29 mouse cellular contexts compared by ENCODE assay signal in genomic region chr10:74147966-74148365, GRCm38 (mm10).
A peak's percentile ranks its signal among the peaks of the same experiment; 100 is the strongest.
DNase-seq lines count a peak whose midpoint lies in the region; ATAC-seq and TF ChIP-seq lines count a peak whose summit lies in the region.
"Had no signal": no experiment of that assay in that cellular context is flagged by ENCODE, and none has a peak within 500 bp of the region (broad histone marks: within the 10 kb centered on the region; RNA-seq: fewer than 3 reads in every experiment).

No protein-coding gene starts in this region.

- H3K4me3 ChIP-seq in myocyte: no peak overlapping the region
- no peak overlapping the region for H3K4me3 ChIP-seq in midbrain, embryonic 14.5 days (replicated peaks; ENCODE audit: low read depth, low read length)
- H3K4me3 ChIP-seq: embryonic facial prominence, embryonic 10.5 days; embryonic facial prominence, embryonic 13.5 days; forebrain, embryonic 10.5 days; forebrain, embryonic 13.5 days; gastrocnemius, adult 2 months; hindbrain, embryonic 12.5 days; hindbrain, embryonic 15.5 days had no signal

- H3K36me3 ChIP-seq in myocyte (ENCODE audit: control insufficient read depth, insufficient read depth): no peaks in the 10 kb centered on the region
- no peaks in the 10 kb centered on the region for H3K36me3 ChIP-seq in midbrain, embryonic 14.5 days (ENCODE audit: control insufficient read depth, insufficient read depth, low read length)
- H3K36me3 ChIP-seq: embryonic facial prominence, embryonic 10.5 days; embryonic facial prominence, embryonic 13.5 days; forebrain, embryonic 10.5 days; hindbrain, embryonic 12.5 days; hindbrain, embryonic 15.5 days had no signal

- no peaks in the 10 kb centered on the region for H3K4me1 ChIP-seq in midbrain, embryonic 14.5 days (ENCODE audit: control insufficient read depth, insufficient read depth, low read length)
- H3K4me1 ChIP-seq: embryonic facial prominence, embryonic 10.5 days; embryonic facial prominence, embryonic 13.5 days; forebrain, embryonic 10.5 days; forebrain, embryonic 13.5 days; hindbrain, embryonic 12.5 days; hindbrain, embryonic 15.5 days had no signal

- H3K4me2 ChIP-seq in myocyte (ENCODE audit: low read depth): peak overlapping the region; percentile 33
- no peak overlapping the region for H3K4me2 ChIP-seq in midbrain, embryonic 14.5 days (ENCODE audit: low read length)
- H3K4me2 ChIP-seq: embryonic facial prominence, embryonic 13.5 days; forebrain, embryonic 13.5 days; heart, embryonic 11.5 days; hindbrain, embryonic 12.5 days; hindbrain, embryonic 15.5 days had no signal

- no peak overlapping the region for H3ac ChIP-seq in myocyte (ENCODE audit: control insufficient read depth, insufficient read length)

- no peak overlapping the region for H3K27ac ChIP-seq in midbrain, embryonic 14.5 days (replicated peaks; ENCODE audit: low read depth, low read length)
- H3K27ac ChIP-seq: embryonic facial prominence, embryonic 10.5 days; embryonic facial prominence, embryonic 13.5 days; forebrain, embryonic 10.5 days; forebrain, embryonic 13.5 days; gastrocnemius, adult 2 months; hindbrain, embryonic 12.5 days; hindbrain, embryonic 15.5 days had no signal

- H3K9ac ChIP-seq in midbrain, embryonic 14.5 days (replicated peaks; ENCODE audit: low read length): no peak overlapping the region
- H3K9ac ChIP-seq: embryonic facial prominence, embryonic 13.5 days; forebrain, embryonic 13.5 days; hindbrain, embryonic 12.5 days; hindbrain, embryonic 15.5 days had no signal

- DNase-seq in frontal cortex, postnatal 10 days (ENCODE audit: low spot score in 2 of 2): no peak
- peak; percentile 38 for DNase-seq in right cerebral cortex, adult 18-20 months
- no peak for DNase-seq in right cerebral cortex, postnatal 4 days
- DNase-seq in Muller cell, postnatal 12 days (ENCODE audit: inconsistent ontology term): peak; percentile 77
- no peak for DNase-seq in midbrain, embryonic 14.5 days
- no peak for DNase-seq in cerebellum, adult 9-11 months
- DNase-seq: adrenal gland, postnatal 10 days; adrenal gland, postnatal 36 days; cerebellum, adult 11 months; cerebellum, adult 2 months; cerebellum, postnatal 10 days; cerebellum, postnatal 36 days; embryo, embryonic 11 days; gastrocnemius, adult 2 months; gastrocnemius, postnatal 14 days; heart, adult 11 months had no signal

- no peaks in the 10 kb centered on the region for H3K9me3 ChIP-seq in midbrain, embryonic 14.5 days (ENCODE audit: control insufficient read depth, low read length)
- H3K9me3 ChIP-seq: embryonic facial prominence, embryonic 10.5 days; embryonic facial prominence, embryonic 13.5 days; forebrain, embryonic 10.5 days; forebrain, embryonic 13.5 days; hindbrain, embryonic 12.5 days; hindbrain, embryonic 15.5 days had no signal

- H3K27me3 ChIP-seq in myocyte (ENCODE audit: control insufficient read depth, insufficient read depth, insufficient read length): no peaks in the 10 kb centered on the region
- no peaks in the 10 kb centered on the region for H3K27me3 ChIP-seq in midbrain, embryonic 14.5 days (ENCODE audit: control insufficient read depth, insufficient read depth, low read length)
- H3K27me3 ChIP-seq: embryonic facial prominence, embryonic 13.5 days; forebrain, embryonic 13.5 days; hindbrain, embryonic 12.5 days; hindbrain, embryonic 15.5 days had no signal

- peak; percentile 95 for ATAC-seq in frontal cortex, adult (ENCODE audit: low TSS enrichment)
- ATAC-seq in midbrain, embryonic 14.5 days (ENCODE audit: low FRiP score, low TSS enrichment): no peak
- ATAC-seq: activated CD4-positive, CD25-positive, alpha-beta regulatory T cell, adult 4 months; CD4-positive, CD25-positive, alpha-beta regulatory T cell, adult 4 months; forebrain, embryonic 13.5 days; forebrain, embryonic 16.5 days; intestine, postnatal 0 days had no signal

- no peak for TF ChIP-seq POLR2A in myocyte (IDR thresholded peaks at IDR 0.05; ENCODE audit: insufficient read length, low read depth)

- no peaks in the 10 kb centered on the region for H3K79me2 ChIP-seq in myocyte (ENCODE audit: control insufficient read depth, insufficient read depth)

TF ChIP-seq in myocyte, 11 proteins besides CTCF, POLR2A, EP300 and RAD21:
- TF ChIP-seq E2F4 (IDR thresholded peaks at IDR 0.05; ENCODE audit: insufficient read depth) (no peak), USF1 (IDR thresholded peaks at IDR 0.05; ENCODE audit: low read depth) (no peak), POLR2AphosphoS2 (IDR thresholded peaks at IDR 0.05; ENCODE audit: insufficient read length, low read depth) (no peak), REST (IDR thresholded peaks at IDR 0.05; ENCODE audit: insufficient read depth, insufficient read length) (no peak), MAX (IDR thresholded peaks at IDR 0.05; ENCODE audit: low read depth) (no peak), TCF12 (IDR thresholded peaks at IDR 0.05; ENCODE audit: insufficient read depth, poor library complexity, severe bottlenecking) (no peak), TCF3 (IDR thresholded peaks at IDR 0.05; ENCODE audit: insufficient read length, low read depth) (no peak), CEBPB (IDR thresholded peaks at IDR 0.05; ENCODE audit: insufficient read depth, poor library complexity, severe bottlenecking) (no peak), MYOG (IDR thresholded peaks at IDR 0.05; ENCODE audit: control insufficient read depth in 1 of 3, insufficient read depth in 1 of 3, insufficient read length in 2 of 3, low read depth in 2 of 3) (no peak), SRF (IDR thresholded peaks at IDR 0.05; ENCODE audit: control insufficient read depth, insufficient read length, low read depth) (no peak), MYOD1 (IDR thresholded peaks at IDR 0.05; ENCODE audit: control insufficient read depth in 1 of 3, insufficient read length in 2 of 3, low read depth in 2 of 3) (no peak)

Comparison
In these comparisons a context has a peak if more than half of its experiments do, and no peak if none do; other contexts are left out.
1. DNase-seq: peak in right cerebral cortex, adult 18-20 months (single experiment) and Muller cell, postnatal 12 days (single experiment); none in frontal cortex, postnatal 10 days (0 of 2), right cerebral cortex, postnatal 4 days (single experiment), midbrain, embryonic 14.5 days (single experiment) and cerebellum, adult 9-11 months (single experiment).